Comparison of ENCODE assay signal across 8 mouse cellular contexts in genomic region chr12:113098530-113099151, GRCm38 (mm10). TPM values are rescaled to one million over a fixed set of nuclear protein-coding genes. Genes with fewer than 3 reads are reported as not detected.
DNase-seq lines count a peak whose midpoint lies in the region; ATAC-seq and TF ChIP-seq lines count a peak whose summit lies in the region.

No protein-coding gene starts in this region.

- no peak for ATAC-seq in cerebellum, adult (ENCODE audit: insufficient number of reproducible peaks, low FRiP score, low TSS enrichment)
- peak; percentile 4; the same call in 1 of the 2 replicates for ATAC-seq in heart, postnatal 0 days (ENCODE audit: insufficient read depth, low read depth)
- ATAC-seq in neural tube, embryonic 14.5 days (ENCODE audit: low read depth) = peak; percentile 15; the same call in 1 of the 2 replicates

- 0 out of 2 replicates have a peak, but pooled peaks cover 5% of the 10 kb centered on the region for H3K27me3 ChIP-seq in heart, postnatal 0 days (ENCODE audit: control insufficient read depth, insufficient read depth, low read length)
- H3K27me3 ChIP-seq in neural tube, embryonic 14.5 days (ENCODE audit: control insufficient read depth, insufficient read depth, low read length) = no peaks in the 10 kb centered on the region

- no peak for TF ChIP-seq EP300 in heart, postnatal 0 days (IDR thresholded peaks at IDR 0.05; ENCODE audit: low read depth)

- TF ChIP-seq CTCF in heart, postnatal 0 days (IDR thresholded peaks at IDR 0.05; ENCODE audit: low read depth) = no peak

- peaks cover 33% of the 10 kb centered on the region for H3K4me1 ChIP-seq in heart, postnatal 0 days (ENCODE audit: control insufficient read depth, insufficient read depth)
- peaks cover 34% of the 10 kb centered on the region for H3K4me1 ChIP-seq in neural tube, embryonic 14.5 days (ENCODE audit: control insufficient read depth, insufficient read depth, low read length)

- DNase-seq in cerebellum, adult 11 months = peak; percentile 54
- DNase-seq in A20 (ENCODE audit: low read depth, low spot score) = peak; percentile 45
- peak; percentile 76 for DNase-seq in cerebellum, adult 9-11 months
- DNase-seq in heart, postnatal 0 days (ENCODE audit: low spot score) = no peak
- peak; percentile 28 for DNase-seq in liver
- DNase-seq in urinary bladder, postnatal 36 days (ENCODE audit: low spot score in 2 of 2) = no peak

- H3K27ac ChIP-seq in heart, postnatal 0 days (ENCODE audit: low read depth) = peak overlapping the region; percentile 78
- H3K27ac ChIP-seq in neural tube, embryonic 14.5 days (ENCODE audit: low read depth, low read length) = peak overlapping the region; percentile 73

- H3K4me3 ChIP-seq in heart, postnatal 0 days (ENCODE audit: low read depth, low read length) = peak overlapping the region; percentile 83
- peak overlapping the region; percentile 97 for H3K4me3 ChIP-seq in neural tube, embryonic 14.5 days (ENCODE audit: low read depth, low read length)

- peak overlapping the region; percentile 94 for H3K4me2 ChIP-seq in heart, postnatal 0 days (ENCODE audit: low read depth, low read length)
- H3K4me2 ChIP-seq in neural tube, embryonic 14.5 days (ENCODE audit: low read depth, low read length) = peak overlapping the region; percentile 93

- H3K9ac ChIP-seq in heart, postnatal 0 days (replicated peaks; ENCODE audit: low read depth, low read length) = peak overlapping the region; percentile 88
- peak overlapping the region; percentile 99 for H3K9ac ChIP-seq in neural tube, embryonic 14.5 days (replicated peaks; ENCODE audit: low read depth, low read length)

- WGBS in heart, postnatal 0 days = under 1% methylated on average over 36 of the region's 60 CpGs
- under 1% methylated on average over 40 of the region's 60 CpGs for WGBS in neural tube, embryonic 14.5 days

- no peaks in the 10 kb centered on the region for H3K36me3 ChIP-seq in heart, postnatal 0 days (replicated peaks; ENCODE audit: control insufficient read depth, insufficient read depth, low read length)
- no peaks in the 10 kb centered on the region for H3K36me3 ChIP-seq in neural tube, embryonic 14.5 days (ENCODE audit: control insufficient read depth, insufficient read depth, low read length)

- no peaks in the 10 kb centered on the region for H3K9me3 ChIP-seq in heart, postnatal 0 days (replicated peaks; ENCODE audit: control insufficient read depth, low read length)
- no peaks in the 10 kb centered on the region for H3K9me3 ChIP-seq in neural tube, embryonic 14.5 days (ENCODE audit: control insufficient read depth, low read length)

RNA-seq across cellular contexts. Expression of gene Mta1, which starts 0.6 kb away (rescaled TPM):
- 26.3 and 32.0 TPM in 2 replicates for total RNA-seq in heart, postnatal 0 days (2014; rRNA removed; ENCODE audit: low replicate concordance)
- 10.9 and 11.8 TPM in 2 replicates for polyA plus RNA-seq in heart, postnatal 0 days (2015; fragmentation: Nextera tagmentation; extraction: Ambion mirVana)
- polyA plus RNA-seq in neural tube, embryonic 14.5 days (2014; fragmentation: Nextera tagmentation; extraction: Ambion mirVana) = 19.2 and 19.6 TPM in 2 replicates

RNA-seq across cellular contexts. Expression of gene Tex22, which starts 24.3 kb away (rescaled TPM):
- not detected in 2 replicates for total RNA-seq in heart, postnatal 0 days (2014; rRNA removed; ENCODE audit: low replicate concordance)
- not detected in 2 replicates for polyA plus RNA-seq in heart, postnatal 0 days (2015; fragmentation: Nextera tagmentation; extraction: Ambion mirVana)
- 0.21 and 0.36 TPM in 2 replicates for polyA plus RNA-seq in neural tube, embryonic 14.5 days (2014; fragmentation: Nextera tagmentation; extraction: Ambion mirVana)

RNA-seq across cellular contexts. Expression of gene Crip2, which starts 41.4 kb away (rescaled TPM):
- total RNA-seq in heart, postnatal 0 days (2014; rRNA removed; ENCODE audit: low replicate concordance) = 1,394 and 1,556 TPM in 2 replicates
- polyA plus RNA-seq in heart, postnatal 0 days (2015; fragmentation: Nextera tagmentation; extraction: Ambion mirVana) = 2,321 and 2,395 TPM in 2 replicates
- 239 and 300 TPM in 2 replicates for polyA plus RNA-seq in neural tube, embryonic 14.5 days (2014; fragmentation: Nextera tagmentation; extraction: Ambion mirVana)

RNA-seq across cellular contexts. Expression of gene Crip1, which starts 47.5 kb away (rescaled TPM):
- 286 and 487 TPM in 2 replicates for total RNA-seq in heart, postnatal 0 days (2014; rRNA removed; ENCODE audit: low replicate concordance)
- polyA plus RNA-seq in heart, postnatal 0 days (2015; fragmentation: Nextera tagmentation; extraction: Ambion mirVana) = 831 and 871 TPM in 2 replicates
- polyA plus RNA-seq in neural tube, embryonic 14.5 days (2014; fragmentation: Nextera tagmentation; extraction: Ambion mirVana) = 11.7 and 46.0 TPM in 2 replicates

RNA-seq across cellular contexts. Expression of gene Tedc1, which starts 57.6 kb away (rescaled TPM):
- 6.7 and 16.5 TPM in 2 replicates for total RNA-seq in heart, postnatal 0 days (2014; rRNA removed; ENCODE audit: low replicate concordance)
- 4.5 and 4.9 TPM in 2 replicates for polyA plus RNA-seq in heart, postnatal 0 days (2015; fragmentation: Nextera tagmentation; extraction: Ambion mirVana)
- polyA plus RNA-seq in neural tube, embryonic 14.5 days (2014; fragmentation: Nextera tagmentation; extraction: Ambion mirVana) = 12.7 and 17.5 TPM in 2 replicates

Comparison
In these comparisons a context has a peak if more than half of its experiments do, and no peak if none do; other contexts are left out.
1. DNase-seq: peak in cerebellum, adult 11 months (single experiment), A20 (single experiment), cerebellum, adult 9-11 months (single experiment) and liver (single experiment); none in heart, postnatal 0 days (single experiment) and urinary bladder, postnatal 36 days (0 of 2).